Mouse (Mus musculus): ENCODE results near the gene Gramd4.
"Not testable (repeated sequence)": the region's sequence is repeated elsewhere in the genome, so short reads cannot be mapped to it uniquely, and the experiment has no call there.

Gramd4 gene

DNA sequence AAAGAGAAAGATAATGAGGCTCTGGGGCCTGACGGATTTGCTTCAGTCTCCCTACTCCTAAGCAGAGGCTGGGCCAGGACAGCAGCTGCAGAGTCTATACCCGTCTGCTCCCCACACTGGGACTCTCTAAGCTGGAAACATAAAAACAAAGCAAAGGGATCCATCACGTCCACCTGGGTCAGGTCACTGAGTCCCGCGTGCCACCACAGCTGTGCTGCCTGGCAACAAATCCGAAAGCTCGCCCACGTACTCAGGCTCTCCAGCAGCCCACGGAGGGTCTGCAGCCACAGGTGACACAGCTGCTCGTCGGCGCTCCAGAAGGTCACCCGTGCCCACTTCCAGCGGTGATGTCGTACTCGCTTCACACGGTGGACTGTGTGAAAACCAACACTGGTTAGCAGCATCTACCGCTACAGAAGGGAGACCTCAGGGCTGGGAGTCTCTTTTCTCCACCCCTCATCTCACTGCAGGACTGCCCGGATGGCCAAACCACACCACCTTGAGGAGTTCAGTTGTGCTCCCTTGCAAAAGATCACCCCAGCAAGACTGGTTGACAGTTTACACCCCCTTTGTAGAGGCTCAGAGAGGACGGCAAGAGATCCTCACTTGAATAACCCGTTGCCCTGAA is 107.3 kb downstream of the Gramd4 start:
- DNase-seq (ENCODE audit: low spot score in 2 of 2), result no peak

DNA sequence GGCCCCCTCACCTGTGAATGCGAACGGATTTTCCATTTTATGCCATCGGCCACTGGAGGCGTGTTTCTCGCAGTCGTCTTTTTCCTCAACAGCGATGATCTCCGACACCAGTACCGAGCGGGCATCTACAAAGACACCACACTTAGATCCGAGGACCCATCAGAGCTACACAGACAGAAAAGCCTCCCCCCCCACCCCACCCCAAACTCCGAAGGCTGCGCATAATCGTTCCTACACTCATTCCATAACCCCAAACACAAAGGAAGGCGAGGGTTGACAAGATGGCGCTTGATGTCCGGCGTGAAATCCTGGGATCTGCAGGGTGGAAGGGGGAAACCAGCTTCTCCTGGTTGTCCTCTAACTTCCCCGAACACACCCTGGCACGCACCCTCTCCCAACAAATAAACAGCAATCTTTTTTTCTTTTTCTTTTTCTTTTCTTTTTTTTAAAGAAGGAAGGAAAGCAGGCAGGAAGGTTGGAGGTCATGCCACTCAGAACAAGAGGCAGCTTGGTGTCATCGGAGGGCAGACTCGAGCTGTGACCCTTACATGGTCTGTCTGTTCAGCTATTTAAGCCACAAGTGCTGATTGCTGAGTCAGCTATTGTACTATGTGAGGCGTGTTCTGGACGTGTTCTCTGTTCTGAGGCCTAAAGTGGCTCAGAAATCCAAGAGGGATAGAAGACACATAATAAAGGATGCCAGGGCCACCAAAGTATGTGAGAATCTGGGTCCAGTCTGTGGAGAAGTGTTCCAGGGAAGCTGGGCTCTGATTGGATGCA is 108.5 kb downstream of the Gramd4 start:
- DNase-seq (ENCODE audit: low spot score in 2 of 2), result no peak

DNA sequence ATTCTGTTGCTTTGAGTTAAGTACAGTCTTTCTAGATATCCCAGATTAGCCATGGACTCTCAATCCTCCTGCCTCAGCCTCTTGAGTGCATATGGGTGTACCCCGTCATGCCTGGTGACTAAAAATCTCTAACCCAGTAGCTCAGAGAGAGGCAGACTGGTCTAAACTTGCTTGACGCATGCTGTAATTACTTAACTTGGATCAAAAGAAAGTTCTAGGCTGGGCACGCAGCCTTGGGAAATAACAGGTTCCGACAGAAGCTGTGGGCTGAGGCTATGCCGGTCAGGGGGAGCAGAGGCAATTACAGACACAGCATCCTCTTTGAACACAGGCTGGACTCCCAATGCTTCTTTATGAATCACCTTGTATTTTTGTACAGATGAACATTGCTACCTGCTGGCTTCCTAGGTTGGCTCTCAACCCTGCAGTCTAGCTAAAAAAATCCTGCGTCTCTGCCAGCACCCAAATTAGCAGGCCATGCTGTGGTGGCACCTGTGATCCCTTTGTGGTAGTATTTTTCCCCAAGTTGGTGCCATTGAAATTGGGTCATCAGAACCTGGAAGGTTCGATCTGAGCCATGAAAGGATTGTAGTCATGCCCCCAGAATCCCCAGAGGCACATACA is 109.6 kb downstream of the Gramd4 start:
- DNase-seq (ENCODE audit: low spot score in 2 of 2), result no peak

DNA sequence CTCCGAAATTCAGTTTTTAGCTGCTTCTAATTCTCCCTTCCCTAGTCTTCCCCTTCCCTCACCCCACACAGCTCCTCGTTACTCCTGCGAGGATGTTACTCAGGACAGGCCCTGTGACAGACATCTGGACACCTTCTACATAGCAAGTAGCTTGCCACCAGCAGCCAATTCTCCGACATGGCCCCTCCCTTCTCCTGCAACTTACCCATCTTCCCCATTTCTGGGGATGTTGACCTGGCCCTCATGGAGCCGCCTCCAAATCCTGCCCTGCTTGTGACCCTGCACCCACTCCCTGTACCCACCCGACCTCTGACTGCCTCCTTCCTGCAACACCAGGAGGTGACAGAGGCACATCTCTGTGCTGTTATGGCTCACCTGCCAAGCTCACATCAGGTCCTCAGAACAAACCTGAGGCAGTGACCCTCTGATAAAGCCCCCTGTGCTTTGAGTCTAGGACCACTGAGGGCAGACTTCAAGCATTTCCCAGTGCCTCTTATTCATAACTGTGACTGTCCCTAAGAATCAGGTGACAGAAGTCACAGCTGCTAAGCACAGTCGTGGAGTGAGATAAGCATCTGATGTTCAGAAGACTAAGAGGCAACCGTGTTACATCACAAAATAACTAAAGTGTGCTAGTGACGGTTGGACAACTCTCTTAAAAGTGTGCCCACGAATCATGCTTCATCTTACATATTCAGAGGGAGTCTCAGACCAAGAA is 110.5 kb downstream of the Gramd4 start:
- no peak for DNase-seq (ENCODE audit: low spot score in 2 of 2)

DNA sequence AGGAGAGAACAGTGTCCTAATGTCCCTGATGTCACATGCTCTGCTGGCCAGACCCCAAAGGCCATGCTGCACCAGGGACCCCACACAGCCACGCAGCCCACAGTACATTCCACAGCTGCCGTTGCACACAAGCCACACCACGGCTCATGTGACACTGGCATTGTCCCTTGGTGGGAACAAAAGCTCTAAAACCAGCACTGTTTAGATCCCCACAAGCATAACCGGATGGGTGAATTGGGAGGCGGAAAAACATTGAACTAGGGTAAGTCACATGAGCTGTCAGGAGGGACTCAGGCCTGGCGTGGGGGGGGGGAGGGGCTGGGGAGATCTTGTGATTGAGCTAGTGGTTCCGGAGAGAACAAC is 111.0 kb downstream of the Gramd4 start:
- DNase-seq (ENCODE audit: low spot score in 2 of 2), result no peak

DNA sequence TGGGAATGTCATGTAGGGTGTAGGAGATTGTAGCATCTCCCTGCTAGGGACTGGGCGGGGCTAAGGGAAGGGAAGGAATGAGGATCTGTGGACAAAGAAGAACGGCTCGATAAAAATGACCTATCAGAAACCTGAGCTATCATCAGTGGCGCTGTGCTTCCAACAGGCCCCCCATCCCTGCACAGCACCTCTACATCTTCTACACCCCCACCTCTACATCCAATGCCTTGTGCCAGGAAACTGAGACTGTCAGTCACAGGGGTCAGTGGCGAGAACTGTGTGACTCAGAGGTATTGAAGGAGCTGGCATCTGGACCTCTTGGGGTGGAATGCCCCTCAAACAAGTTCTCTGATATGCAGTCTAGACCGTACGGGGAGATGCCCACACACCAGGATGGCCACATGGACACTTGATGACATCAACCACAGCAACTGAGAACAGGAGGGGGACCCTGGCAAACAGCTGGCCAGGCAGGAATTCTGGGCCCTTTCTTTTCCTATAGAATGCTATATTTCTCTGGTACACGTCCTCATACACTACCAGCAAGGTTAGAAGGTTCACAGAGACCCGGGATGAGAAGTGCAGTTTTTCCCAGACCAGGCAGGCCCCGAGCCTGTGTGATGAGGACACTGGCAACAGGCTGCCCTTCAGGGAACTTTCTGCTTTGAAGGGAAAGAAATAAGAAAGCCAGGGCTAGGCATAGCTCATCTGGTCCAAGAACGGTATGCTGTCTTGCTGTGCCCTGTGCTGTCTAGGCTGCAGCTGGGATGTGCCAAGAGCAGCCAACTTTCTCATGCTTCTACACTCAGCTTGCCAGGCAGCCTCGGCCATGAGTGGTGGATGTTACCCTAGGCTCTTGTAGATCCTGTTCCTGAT is 111.7 kb downstream of the Gramd4 start:
- DNase-seq (ENCODE audit: low spot score in 2 of 2), result no peak

DNA sequence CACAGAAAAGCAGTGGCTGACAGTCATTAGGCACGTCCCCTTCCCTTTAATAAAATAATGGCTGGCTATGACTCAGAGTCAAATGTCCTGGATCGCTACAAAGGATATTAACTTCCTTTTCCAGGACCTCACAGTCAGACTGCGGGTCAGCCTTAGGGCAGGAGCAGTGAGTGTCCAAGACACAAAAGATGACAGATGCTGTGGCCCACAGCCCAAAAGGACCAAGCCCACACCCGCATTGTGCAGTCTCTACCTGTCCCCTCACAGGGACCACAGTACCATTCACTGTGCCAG is 112.3 kb downstream of the Gramd4 start:
- no peak for DNase-seq (ENCODE audit: low spot score in 2 of 2)

DNA sequence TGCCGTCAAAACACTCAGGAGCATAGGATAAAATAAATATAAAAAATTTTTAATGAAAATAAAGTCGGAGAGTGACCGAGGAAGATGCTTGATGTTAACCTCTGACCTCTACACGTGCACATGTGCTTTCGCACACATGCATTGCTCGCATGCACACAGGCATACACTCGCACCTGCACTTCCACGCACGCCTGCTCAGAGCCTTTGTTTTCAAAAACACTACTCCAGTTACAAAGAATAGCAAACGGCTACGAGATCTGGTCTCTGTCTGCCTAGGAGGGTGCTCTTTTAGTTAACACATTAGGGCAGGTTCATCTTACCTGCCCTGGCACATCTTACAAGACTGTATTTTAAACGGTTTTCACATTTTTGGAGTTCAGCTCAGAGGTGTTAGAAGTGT is 113.8 kb downstream of the Gramd4 start:
- DNase-seq (ENCODE audit: low spot score in 2 of 2), result no peak

DNA sequence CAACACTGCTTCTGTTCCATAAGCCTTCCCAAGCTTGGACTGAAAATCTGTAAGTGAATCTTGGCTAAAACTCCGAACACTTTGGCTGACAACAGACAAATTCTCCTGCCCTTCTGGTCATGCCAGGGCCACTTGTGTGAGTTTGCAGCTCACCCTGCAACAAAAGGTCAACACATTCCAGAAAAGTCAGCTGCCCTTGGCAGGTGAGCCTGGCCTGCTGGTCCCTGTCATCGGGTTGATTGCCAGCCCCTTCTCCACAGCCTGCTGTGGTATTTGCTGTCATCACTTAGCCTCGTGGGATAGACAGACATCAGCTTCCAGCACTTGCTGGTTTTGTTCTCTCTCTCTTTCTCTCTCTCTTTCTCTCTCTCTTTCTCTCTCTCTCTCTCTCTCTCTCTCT is 114.6 kb downstream of the Gramd4 start:
- no peak for DNase-seq (ENCODE audit: low spot score in 2 of 2)

DNA sequence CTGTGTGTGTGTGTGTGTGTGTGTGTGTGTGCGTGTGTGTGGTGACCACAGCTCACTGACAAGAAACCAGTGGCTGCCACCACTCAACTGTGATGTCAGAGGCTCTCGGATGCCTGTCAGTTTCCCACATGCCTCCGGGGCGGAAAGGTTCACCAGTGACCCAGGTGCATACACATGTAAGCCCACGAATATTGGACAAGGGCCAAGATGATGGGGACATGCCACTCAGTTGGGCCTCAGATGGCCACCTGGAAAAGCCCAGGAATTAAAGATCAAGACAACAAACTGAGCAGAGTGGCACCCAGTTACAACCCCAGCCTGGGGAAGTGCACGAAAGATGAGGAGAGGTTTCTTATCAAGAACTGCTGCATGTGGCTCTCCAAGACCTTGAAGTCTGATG is 115.0 kb downstream of the Gramd4 start:
- DNase-seq (ENCODE audit: low spot score in 2 of 2), result no peak

DNA sequence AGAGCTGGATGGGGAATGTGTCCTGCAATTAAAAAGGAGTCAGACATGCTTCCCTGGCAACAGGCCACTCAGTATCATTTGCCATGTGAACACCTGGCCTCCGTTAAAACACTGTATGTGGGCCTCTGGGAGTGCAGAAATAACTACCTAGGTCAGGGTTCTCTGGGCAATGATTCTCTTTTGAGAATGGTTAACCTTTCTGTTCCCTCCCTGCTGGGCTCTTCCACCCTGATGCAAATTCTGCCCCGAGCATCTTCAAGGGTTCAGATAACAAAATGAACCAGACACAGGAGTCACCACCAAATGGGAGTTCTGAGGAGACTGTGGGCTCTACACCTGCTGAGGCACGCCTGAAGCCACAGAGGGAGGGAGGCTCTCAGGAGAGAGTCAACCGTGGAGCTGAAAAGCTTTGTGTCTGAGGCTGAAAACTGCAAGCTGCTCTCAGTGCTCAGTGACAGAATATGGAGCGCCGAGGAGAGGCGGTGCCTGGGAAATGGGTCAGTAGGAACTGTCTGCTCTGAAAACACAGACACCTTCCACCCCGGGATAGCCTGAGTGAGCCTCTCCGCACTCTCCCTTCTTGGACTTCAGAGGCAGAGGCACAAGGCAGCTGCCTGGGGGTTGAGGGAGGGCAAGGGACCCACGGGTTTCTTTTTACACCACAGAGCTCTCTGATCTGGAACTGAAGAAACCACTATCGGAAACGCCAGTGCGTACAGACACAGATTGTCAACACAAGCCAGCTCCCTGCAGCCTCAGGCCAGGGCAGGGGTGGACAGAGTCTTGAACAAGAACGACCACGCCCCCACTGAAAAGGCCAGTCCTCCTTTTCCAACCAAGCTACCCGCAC is 115.9 kb downstream of the Gramd4 start:
- DNase-seq (ENCODE audit: low spot score in 2 of 2), result no peak

DNA sequence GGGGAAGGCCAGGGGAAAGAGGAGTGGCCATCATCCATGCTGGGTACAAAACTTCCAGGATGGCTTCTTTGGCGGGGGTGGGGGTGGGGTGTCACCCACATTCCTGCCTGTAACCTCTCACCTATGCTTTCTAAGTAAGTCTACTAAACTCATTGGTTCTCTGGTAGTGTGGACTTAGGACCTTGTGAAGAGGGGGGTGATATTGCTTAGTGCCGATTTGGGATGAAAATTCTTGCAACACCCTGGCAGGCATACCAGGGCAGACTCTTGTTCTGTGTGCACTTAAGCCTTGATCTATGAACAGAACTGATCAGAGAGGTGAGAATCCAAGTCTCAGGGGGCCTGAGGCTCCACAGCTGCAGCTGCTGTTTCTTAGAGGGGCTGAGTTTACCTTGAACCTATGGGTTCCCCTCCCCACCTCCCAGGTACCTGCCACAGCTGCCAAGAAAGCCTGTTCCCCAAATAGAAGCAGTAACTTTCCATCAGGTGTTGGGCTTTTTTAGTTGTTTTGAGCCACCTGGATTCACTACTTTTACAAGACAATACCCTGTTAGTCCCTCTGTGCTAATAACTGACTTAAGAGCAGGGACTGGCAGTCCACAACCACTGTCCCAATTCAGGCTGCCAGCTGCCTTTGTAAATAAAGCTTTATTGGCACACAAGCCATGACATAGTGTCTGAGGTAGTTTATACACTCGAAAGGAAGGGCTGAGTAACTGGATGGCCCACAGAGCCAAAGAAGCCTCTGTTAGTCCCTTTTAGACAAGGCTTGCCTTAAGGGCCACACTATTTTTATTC is 118.0 kb downstream of the Gramd4 start:
- no peak for DNase-seq (ENCODE audit: low spot score in 2 of 2)

DNA sequence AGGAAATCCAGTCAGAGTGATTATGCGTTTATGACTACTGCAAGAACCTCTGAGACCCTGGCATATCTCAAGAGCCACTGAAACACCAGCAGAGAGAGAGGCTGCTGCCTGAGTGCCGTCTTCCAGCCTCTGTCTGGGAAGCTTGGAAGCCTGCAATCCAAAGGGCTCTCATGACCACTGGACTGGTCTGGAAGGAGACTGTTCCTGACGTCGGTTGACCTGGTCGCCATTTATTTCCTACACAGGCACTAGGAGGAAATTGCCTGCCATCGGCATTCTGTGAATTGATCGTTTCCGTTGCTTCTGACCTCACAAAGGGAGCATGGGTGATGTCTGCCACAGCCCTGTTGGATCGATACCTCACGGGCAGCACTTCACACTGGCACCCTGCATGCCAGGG is 118.7 kb downstream of the Gramd4 start:
- no peak for DNase-seq (ENCODE audit: low spot score in 2 of 2)

DNA sequence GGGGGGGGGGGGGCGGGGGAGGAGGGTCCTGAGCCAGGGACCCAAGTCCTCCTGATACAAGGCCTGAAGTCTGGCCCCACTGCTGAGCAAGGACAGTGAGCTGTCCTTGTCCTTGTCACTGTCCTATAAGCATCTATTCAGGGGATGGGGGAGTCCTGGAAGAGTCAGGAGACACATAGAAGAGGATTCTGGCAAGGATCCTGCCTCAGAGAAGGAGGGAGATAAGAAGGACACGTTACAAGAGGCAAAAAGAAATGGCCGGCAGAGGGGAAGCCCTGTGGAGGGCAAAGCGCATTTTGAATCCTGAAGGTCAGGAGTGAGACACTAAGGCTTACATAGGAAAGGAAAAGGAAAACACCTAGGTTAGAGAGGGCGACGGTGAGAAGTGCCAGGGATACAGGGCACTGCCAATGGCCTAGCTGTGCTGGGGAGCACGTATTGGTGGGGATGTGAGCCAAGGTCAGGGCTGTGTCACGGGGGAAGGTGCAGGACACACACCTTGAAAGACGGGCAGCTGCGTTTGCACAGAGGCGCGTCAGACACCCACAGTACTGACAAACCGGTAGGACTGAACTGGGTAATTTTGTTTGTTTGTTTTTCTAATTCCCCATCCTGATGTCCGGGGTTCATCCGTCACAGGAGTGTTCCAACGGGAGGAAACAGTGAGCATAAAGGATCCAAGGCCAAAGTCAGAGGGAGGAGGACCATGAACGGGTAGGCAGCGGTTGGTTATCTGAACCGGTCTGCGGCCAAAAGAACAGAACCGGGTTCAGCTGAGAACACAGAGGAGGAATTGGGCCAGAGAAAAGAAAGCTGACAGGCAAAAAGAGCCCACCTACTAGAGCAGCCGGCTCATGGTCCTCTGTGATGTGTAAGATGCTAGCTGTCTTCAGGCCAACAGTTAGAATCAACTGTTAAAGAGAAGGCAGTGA is 119.5 kb downstream of the Gramd4 start:
- no peak for DNase-seq (ENCODE audit: low spot score in 2 of 2)

DNA sequence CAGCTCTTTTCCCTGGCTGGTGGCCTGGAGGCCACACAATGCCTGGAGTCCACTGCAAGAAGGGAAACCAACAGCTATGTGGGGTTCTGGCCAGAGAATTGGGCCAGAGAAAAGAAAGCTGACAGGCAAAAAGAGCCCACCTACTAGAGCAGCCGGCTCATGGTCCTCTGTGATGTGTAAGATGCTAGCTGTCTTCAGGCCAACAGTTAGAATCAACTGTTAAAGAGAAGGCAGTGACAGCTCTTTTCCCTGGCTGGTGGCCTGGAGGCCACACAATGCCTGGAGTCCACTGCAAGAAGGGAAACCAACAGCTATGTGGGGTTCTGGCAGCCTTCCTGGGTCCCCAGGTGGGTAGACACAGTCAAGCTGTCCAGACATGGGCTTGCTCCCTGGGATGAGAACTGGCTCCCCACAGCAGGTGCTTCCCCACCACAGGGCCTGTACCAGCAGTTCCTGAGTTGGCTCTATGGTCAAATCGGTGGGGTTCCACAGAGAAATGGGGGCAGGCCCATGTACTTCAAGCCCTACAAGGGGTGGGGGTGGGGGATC is 120.3 kb downstream of the Gramd4 start:
- DNase-seq (ENCODE audit: low spot score in 2 of 2), result peak in 1 of 2 experiments; percentile 62

DNA sequence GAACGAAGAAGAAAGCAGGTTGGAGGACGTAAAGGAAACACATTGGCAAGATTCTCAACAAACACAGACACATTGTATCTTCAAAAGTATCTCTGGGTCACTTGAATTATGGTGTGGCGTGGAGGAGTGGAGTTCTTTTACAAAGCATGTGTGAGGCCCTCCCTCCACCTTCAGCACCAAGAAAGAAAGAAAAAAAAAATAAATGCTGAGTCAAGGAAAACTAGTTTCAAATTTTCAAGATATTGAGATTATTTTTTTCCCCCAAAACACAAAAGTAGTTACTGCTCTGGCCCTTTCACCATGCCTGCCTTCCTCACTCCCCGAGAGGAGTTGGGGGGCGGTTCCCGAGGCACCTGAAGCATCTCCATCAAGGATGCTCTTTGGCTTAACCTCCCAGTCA is 121.1 kb downstream of the Gramd4 start:
- DNase-seq (ENCODE audit: low spot score in 2 of 2), result no peak

DNA sequence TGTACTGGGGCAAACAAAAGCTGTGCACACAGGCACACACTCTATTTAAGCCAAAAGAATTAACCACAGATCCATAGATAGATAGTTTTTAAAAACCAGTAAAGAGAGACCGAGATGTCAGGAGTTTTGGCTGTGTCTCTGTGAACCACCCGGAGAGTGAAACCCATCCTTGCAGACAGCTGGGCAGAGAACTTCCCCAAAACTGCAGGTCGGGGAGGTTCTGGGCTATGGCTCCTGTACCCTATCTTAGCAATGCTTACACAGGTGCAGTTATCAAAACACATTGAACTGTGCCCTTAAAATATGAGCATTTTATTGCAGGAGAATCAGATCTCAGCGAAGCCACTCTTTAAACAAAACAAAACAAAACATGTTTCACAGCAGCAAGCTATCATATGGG is 122.9 kb downstream of the Gramd4 start:
- no peak for DNase-seq (ENCODE audit: low spot score in 2 of 2)

DNA sequence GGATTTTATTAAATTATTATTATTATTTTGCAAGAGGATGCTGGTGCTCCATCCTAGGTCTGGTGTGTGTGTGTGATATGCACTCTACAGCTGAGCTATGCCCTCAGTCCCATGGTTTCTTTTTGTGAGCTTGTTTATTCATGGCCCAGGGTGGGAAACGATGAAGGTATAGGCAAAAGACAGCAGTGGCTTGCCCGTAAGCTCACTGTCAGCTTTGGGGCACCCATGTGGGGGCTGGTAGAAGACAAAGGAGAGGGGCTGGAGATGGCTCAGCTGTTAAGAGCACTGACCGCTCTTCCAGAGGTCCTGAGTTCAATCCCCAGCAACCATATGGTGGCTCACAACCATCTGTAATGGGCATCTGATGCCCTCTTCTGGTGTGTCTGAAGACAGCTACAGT is 123.8 kb downstream of the Gramd4 start:
- not testable (repeated sequence) for DNase-seq (ENCODE audit: low spot score in 2 of 2)

Data from cerebellum, postnatal 4 days (tissue).